Comparison of ENCODE assay signal across 8 mouse cellular contexts in the genomic region with DNA sequence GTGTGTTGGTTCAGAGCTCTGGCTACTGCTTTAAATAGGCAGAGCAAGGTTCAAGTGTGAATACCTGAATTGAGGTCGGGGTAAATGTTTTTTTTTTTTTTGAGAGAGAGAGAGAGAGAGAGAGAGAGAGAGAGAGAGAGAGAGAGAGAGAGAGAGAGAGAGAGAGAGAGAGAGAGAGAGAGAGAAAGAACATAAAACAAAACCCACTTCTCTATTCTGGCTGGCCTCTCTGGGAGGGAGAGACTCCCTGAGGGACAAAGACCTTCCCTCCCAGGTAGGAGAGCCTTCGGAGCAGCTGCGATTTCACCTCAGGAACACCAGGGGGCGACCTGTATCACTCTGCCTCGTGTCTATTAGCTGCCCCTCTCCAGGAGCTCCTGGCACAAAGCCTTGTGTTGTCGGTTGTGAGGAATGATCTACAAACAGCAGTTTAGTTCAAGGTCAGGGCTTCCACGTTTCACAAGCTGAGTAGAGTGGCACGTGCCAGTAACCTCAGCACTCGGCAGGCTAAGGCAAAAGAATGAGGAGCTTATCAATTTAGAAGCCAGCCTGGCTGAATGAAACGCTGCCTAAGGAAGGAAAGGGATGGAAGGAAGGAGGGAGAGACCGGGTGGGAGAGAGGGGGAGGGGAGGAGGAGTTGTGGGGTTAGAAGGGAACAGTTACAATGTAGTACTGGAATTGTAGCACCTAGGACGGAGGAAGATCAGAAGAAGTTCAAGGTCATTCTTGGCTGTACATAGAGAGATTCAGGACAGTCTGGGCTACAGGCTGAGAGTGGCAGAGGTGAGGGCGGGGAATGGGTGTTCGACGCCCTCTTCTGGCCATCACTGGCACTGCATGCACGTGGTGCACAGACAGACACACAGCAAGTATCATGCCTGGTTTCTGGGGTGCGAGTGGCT. TPM values are rescaled to one million over a fixed set of nuclear protein-coding genes. Genes with fewer than 3 reads are reported as not detected.
DNase-seq lines count a peak whose midpoint lies in the region; ATAC-seq lines count a peak whose summit lies in the region.

No protein-coding gene starts in this region.

- peaks cover 13% of the 10 kb centered on the region; the same call in 1 of the 2 replicates for H3K4me1 ChIP-seq in intestine, embryonic 16.5 days (ENCODE audit: control insufficient read depth, insufficient read depth, low read length)
- H3K4me1 ChIP-seq in midbrain, embryonic 12.5 days: peaks cover 6% of the 10 kb centered on the region; the same call in 1 of the 2 replicates

- no peaks in the 10 kb centered on the region for H3K9me3 ChIP-seq in intestine, embryonic 16.5 days (ENCODE audit: control insufficient read depth, low read length)
- no peaks in the 10 kb centered on the region for H3K9me3 ChIP-seq in midbrain, embryonic 12.5 days

- ATAC-seq in intestine, embryonic 16.5 days: peak; percentile 55
- peak; percentile 70 for ATAC-seq in midbrain, embryonic 12.5 days (ENCODE audit: low FRiP score, low read depth)

- peak; percentile 43 to 60 for DNase-seq in urinary bladder, adult 18-20 months (ENCODE audit: low spot score in 2 of 2)
- no peak for DNase-seq in urinary bladder, postnatal 10 days (ENCODE audit: low spot score)
- DNase-seq in embryo, embryonic 11 days: peak; percentile 86
- DNase-seq in gastrocnemius, postnatal 36 days: peak; percentile 43 to 52
- peak; percentile 86 for DNase-seq in left cerebral cortex, postnatal 4 days
- DNase-seq in skeletal muscle tissue, adult 2 months (ENCODE audit: low read depth, low spot score): peak; percentile 50

- WGBS in intestine, embryonic 16.5 days: 9% methylated on average over 17 of the region's 17 CpGs
- WGBS in midbrain, embryonic 12.5 days: 11% methylated on average over 17 of the region's 17 CpGs

- no peak overlapping the region for H3K4me3 ChIP-seq in intestine, embryonic 16.5 days (ENCODE audit: low read length)
- H3K4me3 ChIP-seq in midbrain, embryonic 12.5 days: no peak overlapping the region

- no peak overlapping the region for H3K9ac ChIP-seq in intestine, embryonic 16.5 days (ENCODE audit: low read depth, low read length)
- no peak overlapping the region for H3K9ac ChIP-seq in midbrain, embryonic 12.5 days (replicated peaks)

- no peaks in the 10 kb centered on the region for H3K27me3 ChIP-seq in intestine, embryonic 16.5 days (replicated peaks; ENCODE audit: control insufficient read depth, insufficient read depth, low read length)
- no peaks in the 10 kb centered on the region; the same call in 1 of the 2 replicates for H3K27me3 ChIP-seq in midbrain, embryonic 12.5 days

- H3K4me2 ChIP-seq in intestine, embryonic 16.5 days (ENCODE audit: low read depth, low read length): peak overlapping the region; percentile 42
- H3K4me2 ChIP-seq in midbrain, embryonic 12.5 days (replicated peaks): peak overlapping the region; percentile 25

- intact Hi-C loops in gastrocnemius, postnatal 36 days (cut with DNase I): no loop called here
- intact Hi-C loops in left cerebral cortex, postnatal 4 days (cut with DNase I): no loop called here

- H3K36me3 ChIP-seq in intestine, embryonic 16.5 days (ENCODE audit: control insufficient read depth, insufficient read depth, low read length): no peaks in the 10 kb centered on the region
- no peaks in the 10 kb centered on the region for H3K36me3 ChIP-seq in midbrain, embryonic 12.5 days

- peak overlapping the region; percentile 20; the same call in 1 of the 2 replicates for H3K27ac ChIP-seq in intestine, embryonic 16.5 days (ENCODE audit: low read length)
- peak overlapping the region; percentile 63 for H3K27ac ChIP-seq in midbrain, embryonic 12.5 days (replicated peaks)

RNA-seq across cellular contexts. Expression of a gene that starts 12.9 kb away (rescaled TPM):
- not detected for total RNA-seq in gastrocnemius, postnatal 36 days (2021)
- 2.5 and 2.7 TPM in 2 replicates for polyA plus RNA-seq in intestine, embryonic 16.5 days (2015; fragmentation: Nextera tagmentation; extraction: Ambion mirVana)
- 10 to 100 TPM; 18.7 to 27.1 TPM for total RNA-seq in left cerebral cortex, postnatal 4 days (2021)
- polyA plus RNA-seq in midbrain, embryonic 12.5 days (2016; fragmentation: Nextera tagmentation; extraction: Ambion mirVana): 12.5 and 16.1 TPM in 2 replicates

RNA-seq across cellular contexts. Expression of a gene that starts 19.7 kb away (rescaled TPM):
- 1 to 10 TPM in 1 of 2 experiments, under 1 TPM in 1; 0.62 to 1.5 TPM for total RNA-seq in gastrocnemius, postnatal 36 days (2021)
- polyA plus RNA-seq in intestine, embryonic 16.5 days (2015; fragmentation: Nextera tagmentation; extraction: Ambion mirVana): 4.4 and 7.1 TPM in 2 replicates
- 1 to 10 TPM in 1 of 2 experiments, under 1 TPM in 1; 0.92 to 1.4 TPM for total RNA-seq in left cerebral cortex, postnatal 4 days (2021)
- 2.1 and 2.5 TPM in 2 replicates for polyA plus RNA-seq in midbrain, embryonic 12.5 days (2016; fragmentation: Nextera tagmentation; extraction: Ambion mirVana)

RNA-seq across cellular contexts. Expression of a gene that starts 31.0 kb away (rescaled TPM):
- total RNA-seq in gastrocnemius, postnatal 36 days (2021): 10 to 100 TPM; 24.4 to 31.6 TPM
- 82.5 and 83.2 TPM in 2 replicates for polyA plus RNA-seq in intestine, embryonic 16.5 days (2015; fragmentation: Nextera tagmentation; extraction: Ambion mirVana)
- total RNA-seq in left cerebral cortex, postnatal 4 days (2021): 100 to 1,000 TPM; 123 to 134 TPM
- 91.4 and 96.6 TPM in 2 replicates for polyA plus RNA-seq in midbrain, embryonic 12.5 days (2016; fragmentation: Nextera tagmentation; extraction: Ambion mirVana)

RNA-seq across cellular contexts. Expression of a gene that starts 34.4 kb away (rescaled TPM):
- total RNA-seq in gastrocnemius, postnatal 36 days (2021): 1 to 10 TPM; 1.4 to 1.5 TPM
- polyA plus RNA-seq in intestine, embryonic 16.5 days (2015; fragmentation: Nextera tagmentation; extraction: Ambion mirVana): 3.5 and 3.6 TPM in 2 replicates
- 100 to 1,000 TPM; 102 to 105 TPM for total RNA-seq in left cerebral cortex, postnatal 4 days (2021)
- 15.6 and 18.7 TPM in 2 replicates for polyA plus RNA-seq in midbrain, embryonic 12.5 days (2016; fragmentation: Nextera tagmentation; extraction: Ambion mirVana)

RNA-seq across cellular contexts. Expression of a gene that starts 51.3 kb away (rescaled TPM):
- 1 to 10 TPM in 1 of 2 experiments, under 1 TPM in 1; 0.84 to 2.1 TPM for total RNA-seq in gastrocnemius, postnatal 36 days (2021)
- polyA plus RNA-seq in intestine, embryonic 16.5 days (2015; fragmentation: Nextera tagmentation; extraction: Ambion mirVana): 20.7 and 21.2 TPM in 2 replicates
- total RNA-seq in left cerebral cortex, postnatal 4 days (2021): 10 to 100 TPM; 12.5 to 13.8 TPM
- polyA plus RNA-seq in midbrain, embryonic 12.5 days (2016; fragmentation: Nextera tagmentation; extraction: Ambion mirVana): 51.3 and 53.3 TPM in 2 replicates

Comparison
In these comparisons a context has a peak if more than half of its experiments do, and no peak if none do; other contexts are left out.
1. RNA of a gene that starts 12.9 kb away (total RNA-seq): 18.7 to 27.1 TPM in left cerebral cortex, postnatal 4 days; not detected in gastrocnemius, postnatal 36 days; every median in the first group is over 10 times any median in the second.